In the genomic region with DNA sequence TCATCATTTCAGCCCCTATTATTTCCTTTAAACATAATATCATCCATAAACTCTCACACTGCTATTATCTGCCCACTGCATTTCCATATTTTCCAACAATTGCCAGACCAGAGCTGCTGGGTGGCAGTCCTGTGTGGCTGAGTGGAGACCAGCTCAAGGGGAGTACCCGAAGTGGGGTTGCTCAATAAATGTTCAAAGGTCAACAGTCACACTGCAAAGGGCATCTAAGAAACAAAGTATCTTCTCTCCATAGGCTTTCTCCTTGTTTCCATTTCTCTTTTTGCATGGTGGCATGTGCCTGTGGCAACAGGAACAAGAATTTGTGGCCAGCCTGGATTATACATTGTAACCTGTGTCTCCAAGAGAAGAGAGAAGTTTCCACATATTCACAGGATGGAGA, we compare ENCODE assay signal across 20 mouse cellular contexts. TPM values are rescaled to one million over a fixed set of nuclear protein-coding genes. Genes with fewer than 3 reads are reported as not detected.
DNase-seq lines count a peak whose midpoint lies in the region; ATAC-seq and TF ChIP-seq lines count a peak whose summit lies in the region.
"Had no signal": no experiment of that assay in that cellular context is flagged by ENCODE, and none has a peak within 500 bp of the region (broad histone marks: within the 10 kb centered on the region; RNA-seq: fewer than 3 reads in every experiment).

No protein-coding gene starts in this region.

- no peak overlapping the region for H3K27ac ChIP-seq in cerebellum, adult 2 months (ENCODE audit: insufficient read depth, low read length)
- H3K27ac ChIP-seq in intestine, embryonic 16.5 days (ENCODE audit: low read length): no peak overlapping the region
- H3K27ac ChIP-seq in intestine, embryonic 15.5 days: no peak overlapping the region
- no peak overlapping the region for H3K27ac ChIP-seq in bone marrow, adult 2 months (ENCODE audit: control insufficient read depth, insufficient read depth, low read depth, low read length, poor library complexity)
- H3K27ac ChIP-seq in liver, embryonic 15.5 days (replicated peaks): no peak overlapping the region
- H3K27ac ChIP-seq: embryonic facial prominence, embryonic 15.5 days; heart, embryonic 15.5 days; layer of hippocampus, adult 2 months; limb, embryonic 13.5 days had no signal

- peaks cover 7% of the 10 kb centered on the region for H3K4me1 ChIP-seq in cerebellum, adult 2 months (ENCODE audit: control insufficient read depth, insufficient read depth, low read length)
- peaks cover 8% of the 10 kb centered on the region for H3K4me1 ChIP-seq in intestine, embryonic 16.5 days (ENCODE audit: control insufficient read depth, insufficient read depth, low read length)
- peaks cover 15% of the 10 kb centered on the region for H3K4me1 ChIP-seq in intestine, embryonic 15.5 days (replicated peaks)
- peaks cover 5% of the 10 kb centered on the region; the same call in 1 of the 2 replicates for H3K4me1 ChIP-seq in bone marrow, adult 2 months (ENCODE audit: control insufficient read depth, insufficient read depth, low read length)
- peaks cover 52% of the 10 kb centered on the region for H3K4me1 ChIP-seq in liver, embryonic 15.5 days (replicated peaks)

- no peaks in the 10 kb centered on the region for H3K9me3 ChIP-seq in intestine, embryonic 16.5 days (ENCODE audit: control insufficient read depth, low read length)
- H3K9me3 ChIP-seq in intestine, embryonic 15.5 days: no peaks in the 10 kb centered on the region
- no peaks in the 10 kb centered on the region for H3K9me3 ChIP-seq in liver, embryonic 15.5 days (replicated peaks)
- H3K9me3 ChIP-seq: embryonic facial prominence, embryonic 15.5 days; heart, embryonic 15.5 days; limb, embryonic 13.5 days had no signal

- H3K36me3 ChIP-seq in intestine, embryonic 16.5 days (ENCODE audit: control insufficient read depth, insufficient read depth, low read length): no peaks in the 10 kb centered on the region
- H3K36me3 ChIP-seq in intestine, embryonic 15.5 days: no peaks in the 10 kb centered on the region
- H3K36me3 ChIP-seq in liver, embryonic 15.5 days (replicated peaks): 0 out of 2 replicates have a peak, but pooled peaks cover 7% of the 10 kb centered on the region
- H3K36me3 ChIP-seq: embryonic facial prominence, embryonic 15.5 days; heart, embryonic 15.5 days; limb, embryonic 13.5 days had no signal

- WGBS in cerebellum, adult 2 months: 90% methylated on average over 1 of the region's 1 CpGs
- 52% methylated on average over 1 of the region's 1 CpGs for WGBS in intestine, embryonic 16.5 days
- 64% methylated on average over 1 of the region's 1 CpGs for WGBS in intestine, embryonic 15.5 days
- WGBS in bone marrow, adult 2 months: 44% methylated on average over 1 of the region's 1 CpGs
- WGBS in liver, embryonic 15.5 days (ENCODE audit: insufficient replicate concordance): 66% methylated on average over 1 of the region's 1 CpGs

- no peak for ATAC-seq in intestine, embryonic 16.5 days
- no peak for ATAC-seq in intestine, embryonic 15.5 days
- ATAC-seq in liver, embryonic 15.5 days (ENCODE audit: insufficient read depth): no peak
- ATAC-seq: forebrain, embryonic 16.5 days; midbrain, embryonic 16.5 days had no signal

- H3K9ac ChIP-seq in intestine, embryonic 16.5 days (ENCODE audit: low read depth, low read length): no peak overlapping the region
- no peak overlapping the region for H3K9ac ChIP-seq in intestine, embryonic 15.5 days
- H3K9ac ChIP-seq in liver, embryonic 15.5 days: no peak overlapping the region
- H3K9ac ChIP-seq: embryonic facial prominence, embryonic 15.5 days; limb, embryonic 13.5 days had no signal

- H3K4me2 ChIP-seq in intestine, embryonic 16.5 days (ENCODE audit: low read depth, low read length): 0 out of 2 replicates have a peak overlapping the region, but pooled peaks have one; percentile 76
- no peak overlapping the region for H3K4me2 ChIP-seq in intestine, embryonic 15.5 days (replicated peaks)
- H3K4me2 ChIP-seq in liver, embryonic 15.5 days: peak overlapping the region; percentile 95

- H3K4me3 ChIP-seq in cerebellum, adult 2 months (replicated peaks; ENCODE audit: insufficient read depth, low read depth, low read length): peak overlapping the region; percentile 46
- H3K4me3 ChIP-seq in intestine, embryonic 16.5 days (ENCODE audit: low read length): no peak overlapping the region
- H3K4me3 ChIP-seq in intestine, embryonic 15.5 days (replicated peaks): no peak overlapping the region
- H3K4me3 ChIP-seq in bone marrow, adult 2 months (replicated peaks; ENCODE audit: control insufficient read depth, low read depth, low read length): peak overlapping the region; percentile 75
- peak overlapping the region; percentile 78; the same call in 1 of the 2 replicates for H3K4me3 ChIP-seq in liver, embryonic 15.5 days (replicated peaks)
- H3K4me3 ChIP-seq: layer of hippocampus, adult 2 months had no signal

- TF ChIP-seq CTCF in cerebellum, adult 2 months (IDR thresholded peaks at IDR 0.05; ENCODE audit: borderline replicate concordance, insufficient read depth, low read depth, low read length): no peak
- no peak for TF ChIP-seq CTCF in bone marrow, adult 2 months (IDR thresholded peaks at IDR 0.05; ENCODE audit: control insufficient read depth, insufficient read depth, low read length)

- DNase-seq in cerebellum, adult 2 months: no peak
- DNase-seq in cerebellum, postnatal 10 days: no peak
- no peak for DNase-seq in urinary bladder, postnatal 25 days (ENCODE audit: low spot score)
- no peak for DNase-seq in adrenal gland, postnatal 10 days
- DNase-seq: adrenal gland, adult 8-10 months; cerebellum, postnatal 14 days; heart, postnatal 4 days; layer of hippocampus, postnatal 36 days; lung, postnatal 14 days; thymus, postnatal 14 days had no signal

- TF ChIP-seq POLR2A in cerebellum, adult 2 months (IDR thresholded peaks at IDR 0.05; ENCODE audit: borderline replicate concordance, insufficient read depth, low read length): no peak
- no peak for TF ChIP-seq POLR2A in bone marrow, adult 2 months (IDR thresholded peaks at IDR 0.05; ENCODE audit: borderline replicate concordance, control insufficient read depth, low read depth, low read length)

- H3K27me3 ChIP-seq in cerebellum, adult 2 months (ENCODE audit: control insufficient read depth, insufficient read depth, low read length): no peaks in the 10 kb centered on the region
- no peaks in the 10 kb centered on the region for H3K27me3 ChIP-seq in intestine, embryonic 16.5 days (replicated peaks; ENCODE audit: control insufficient read depth, insufficient read depth, low read length)
- H3K27me3 ChIP-seq in intestine, embryonic 15.5 days (replicated peaks): no peaks in the 10 kb centered on the region; the same call in 1 of the 2 replicates
- peaks cover 3% of the 10 kb centered on the region; the same call in 1 of the 2 replicates for H3K27me3 ChIP-seq in liver, embryonic 15.5 days
- H3K27me3 ChIP-seq: embryonic facial prominence, embryonic 15.5 days; heart, embryonic 15.5 days had no signal

RNA-seq across cellular contexts. Expression of a gene that starts 2.2 kb away (rescaled TPM):
- polyA plus RNA-seq in cerebellum, adult 2 months (2012; rRNA removed): 29.2 and 34.0 TPM in 2 replicates
- polyA plus RNA-seq in intestine, embryonic 16.5 days (2015; fragmentation: Nextera tagmentation; extraction: Ambion mirVana): 7.3 and 7.4 TPM in 2 replicates
- 8.6 and 8.7 TPM in 2 replicates for polyA plus RNA-seq in intestine, embryonic 15.5 days (2015; fragmentation: Nextera tagmentation; extraction: Ambion mirVana)
- polyA plus RNA-seq in bone marrow, adult 2 months (2011; ENCODE audit: insufficient read depth, insufficient read length, low replicate concordance, missing spikeins): 31.6 and 151 TPM in 2 replicates
- 5.0 and 6.3 TPM in 2 replicates for polyA plus RNA-seq in liver, embryonic 15.5 days (2015; fragmentation: Nextera tagmentation; extraction: Ambion mirVana)
- total RNA-seq in adrenal gland, postnatal 10 days (2021): 10 to 100 TPM in 1 of 2 experiments, 1 to 10 TPM in 1; 9.2 to 12.4 TPM

RNA-seq across cellular contexts. Expression of a gene that starts 58.5 kb away (rescaled TPM):
- 21.0 and 23.1 TPM in 2 replicates for polyA plus RNA-seq in cerebellum, adult 2 months (2012; rRNA removed)
- 12.9 and 13.9 TPM in 2 replicates for polyA plus RNA-seq in intestine, embryonic 16.5 days (2015; fragmentation: Nextera tagmentation; extraction: Ambion mirVana)
- polyA plus RNA-seq in intestine, embryonic 15.5 days (2015; fragmentation: Nextera tagmentation; extraction: Ambion mirVana): 20.6 and 21.7 TPM in 2 replicates
- 17.5 and 18.8 TPM in 2 replicates for polyA plus RNA-seq in bone marrow, adult 2 months (2011; ENCODE audit: insufficient read depth, insufficient read length, low replicate concordance, missing spikeins)
- polyA plus RNA-seq in liver, embryonic 15.5 days (2015; fragmentation: Nextera tagmentation; extraction: Ambion mirVana): 8.0 and 8.1 TPM in 2 replicates
- 10 to 100 TPM; 18.5 to 18.8 TPM for total RNA-seq in adrenal gland, postnatal 10 days (2021)

Comparison
In these comparisons a context has a peak if more than half of its experiments do, and no peak if none do; other contexts are left out.
1. H3K4me3 ChIP-seq: peak in cerebellum, adult 2 months (single experiment), bone marrow, adult 2 months (single experiment) and liver, embryonic 15.5 days (single experiment); none in intestine, embryonic 16.5 days (single experiment) and intestine, embryonic 15.5 days (single experiment).